Mouse (Mus musculus) mouse trophoblast stem cell (cell line): ENCODE measurements around the gene Mdh1.
"Not testable (repeated sequence)": the region's sequence is repeated elsewhere in the genome, so short reads cannot be mapped to it uniquely, and the experiment has no call there.

Experiments used
- in situ Hi-C, 2 experiments: fragments of 300-500 bp; cut with MseI, MboI; formaldehyde crosslinking; loops; 2 replicates in 1 of 2; 3 replicates in 1 of 2; pipeline ENCODE4 v1.15.1; 2025

The Mdh1 gene

GRCm38 (mm10) chr11:21545951-21546350 is 26.2 kb downstream of the Mdh1 start:
- in situ Hi-C loops, result no loop called here

GRCm38 (mm10) chr11:21545021-21545420 is 27.1 kb downstream of the Mdh1 start:
- in situ Hi-C loops, result no loop called here

GRCm38 (mm10) chr11:21542731-21543130 is 29.4 kb downstream of the Mdh1 start:
- in situ Hi-C loops, result no loop called here

GRCm38 (mm10) chr11:21540622-21541021 is 31.5 kb downstream of the Mdh1 start:
- in situ Hi-C loops, result no loop called here

- in situ Hi-C loops, result no loop called here
These were observed 32.1 kb downstream of the Mdh1 start for GRCm38 (mm10) chr11:21540072-21540471.

- in situ Hi-C loops, result not testable (repeated sequence)
These were observed 41.3 kb downstream of the Mdh1 start for GRCm38 (mm10) chr11:21530856-21531255.

GRCm38 (mm10) chr11:21528676-21529394 is 43.3 kb downstream of the Mdh1 start:
- in situ Hi-C loops, result no loop called here

- in situ Hi-C loops, result no loop called here
These were observed 54.4 kb downstream of the Mdh1 start for GRCm38 (mm10) chr11:21517726-21518125.

GRCm38 (mm10) chr11:21516396-21516795 is 55.8 kb downstream of the Mdh1 start:
- in situ Hi-C loops, result not testable (repeated sequence)

- in situ Hi-C loops, result not testable (repeated sequence)
These were observed 61.6 kb downstream of the Mdh1 start for GRCm38 (mm10) chr11:21510577-21510976.

GRCm38 (mm10) chr11:21508713-21509112 is 63.5 kb downstream of the Mdh1 start:
- in situ Hi-C loops, result not testable (repeated sequence)

- in situ Hi-C loops, result not testable (repeated sequence)
These were observed 65.1 kb downstream of the Mdh1 start for GRCm38 (mm10) chr11:21507073-21507472.
